In the genomic region with DNA sequence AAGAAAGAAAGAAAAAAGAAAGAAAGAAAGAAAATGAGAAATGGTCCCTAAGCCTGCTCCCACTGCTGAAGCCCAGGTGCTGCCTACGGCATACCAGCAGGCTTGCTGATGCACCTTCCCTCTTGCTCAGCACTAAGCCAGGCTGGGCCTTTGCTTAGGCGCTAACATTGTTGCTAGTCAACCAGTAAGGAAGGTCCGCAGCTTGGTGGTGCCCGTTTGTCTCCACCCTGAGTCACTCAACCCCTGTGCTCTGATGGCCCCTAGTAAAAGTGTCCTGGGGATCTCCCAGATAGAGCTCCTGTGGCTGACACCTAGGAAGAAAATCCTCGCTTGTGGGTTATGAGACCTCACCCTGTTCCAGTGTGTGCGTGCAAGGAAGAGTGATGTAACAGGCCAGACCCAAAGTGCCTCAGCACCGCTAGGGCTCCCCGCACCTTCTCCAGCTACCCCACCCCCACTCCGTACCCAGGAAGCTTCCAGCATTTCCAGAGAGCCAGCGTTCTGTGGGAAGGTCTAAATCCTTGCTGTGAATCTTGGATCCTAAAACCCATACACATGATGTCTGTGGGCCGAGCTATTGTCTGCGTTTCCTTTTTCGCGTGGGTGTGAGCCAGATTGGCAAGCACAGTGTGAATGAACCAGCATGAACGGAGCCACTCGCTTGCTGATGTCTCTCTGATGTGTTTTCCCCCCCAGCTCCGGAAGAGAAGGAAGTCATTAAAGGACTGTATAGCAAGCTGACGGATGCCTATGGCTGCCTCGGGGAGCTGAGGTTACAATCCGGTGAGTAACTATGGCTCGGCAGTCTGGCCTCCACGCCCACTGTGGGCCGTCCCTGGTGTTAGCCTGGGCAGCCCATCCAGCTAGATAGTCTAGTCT, we compare ENCODE assay signal across 1 mouse cellular context.
A peak's percentile ranks its signal among the peaks of the same experiment; 100 is the strongest.
TF ChIP-seq lines count a peak whose summit lies in the region.

No protein-coding gene starts in this region.

TF ChIP-seq in CH12.LX, 34 proteins besides CTCF, POLR2A, EP300 and RAD21 (continued from another document):
- TF ChIP-seq BHLHE40 (IDR thresholded peaks at IDR 0.05; ENCODE audit: low read depth, low read length) (peak; percentile 57), CHD2 (IDR thresholded peaks at IDR 0.05; ENCODE audit: low read length) (no peak), MXI1 (IDR thresholded peaks at IDR 0.05; ENCODE audit: low read depth, low read length) (0 out of 2 replicates have a peak, but pooled peaks have one; percentile 31), TCF12 (IDR thresholded peaks at IDR 0.05; ENCODE audit: low read depth, low read length) (peak; percentile 48; the same call in 1 of the 2 replicates), UBTF (IDR thresholded peaks at IDR 0.05; ENCODE audit: low read depth, low read length) (0 out of 2 replicates have a peak, but pooled peaks have one; percentile 4), ETS1 (conservative IDR thresholded peaks at IDR 0.05; ENCODE audit: low read depth, low read length) (peak; percentile 53)
